Mouse (Mus musculus) right cerebral cortex, postnatal 14 days (tissue): Measurements from ENCODE around the gene Mapkapk2.

Experiments
- DNase-seq: peaks from one replicate; pipeline ENCODE4 v3.0.0; 2022

Mapkapk2 gene

DNA sequence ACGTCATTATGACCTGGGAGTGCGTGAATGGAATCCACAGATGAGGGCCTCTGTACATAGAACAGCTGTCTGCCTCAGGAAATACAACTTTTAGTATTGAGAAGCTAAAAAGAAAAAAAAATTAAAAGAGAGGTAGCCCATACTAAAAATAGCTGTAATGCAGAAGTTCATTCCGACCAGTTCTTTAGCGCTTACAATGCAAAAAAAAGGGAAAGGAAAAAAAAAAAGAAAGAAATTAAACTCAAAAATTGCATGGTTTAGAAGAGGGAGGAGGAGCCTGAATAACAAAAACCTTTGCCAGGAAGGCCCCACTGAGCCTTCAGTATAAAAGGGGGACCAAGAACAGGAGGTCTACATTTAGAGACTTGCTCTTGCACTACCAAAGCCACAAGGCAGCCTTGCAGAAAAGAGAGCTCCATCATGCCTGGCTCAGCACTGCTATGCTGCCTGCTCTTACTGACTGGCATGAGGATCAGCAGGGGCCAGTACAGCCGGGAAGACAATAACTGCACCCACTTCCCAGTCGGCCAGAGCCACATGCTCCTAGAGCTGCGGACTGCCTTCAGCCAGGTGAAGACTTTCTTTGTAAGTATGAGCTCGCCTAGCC is 78.0 kb downstream of the Mapkapk2 start, which contains the start of gene Il10:
Il10 (plus strand) TSS at position 354 of the 607 bp plus-strand sequence.
- no peak for DNase-seq

DNA sequence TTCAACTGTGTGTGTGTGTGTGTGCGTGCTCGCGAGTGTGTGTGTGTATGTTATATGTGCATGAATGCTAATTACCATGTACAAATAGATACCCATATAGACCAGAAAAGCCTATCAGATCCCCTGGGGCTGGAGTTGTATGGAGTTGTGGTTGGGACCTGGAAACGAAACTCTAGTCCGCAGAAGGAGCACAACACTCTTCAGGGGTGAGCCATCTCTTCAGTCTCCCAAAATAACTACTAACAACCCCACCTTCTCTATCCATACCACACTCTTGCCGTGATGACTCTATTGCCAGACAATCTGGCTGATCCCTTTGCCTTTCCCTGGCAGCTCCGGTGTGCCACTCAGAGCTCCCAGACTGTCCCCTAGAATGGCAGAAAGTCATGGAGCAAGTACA is 81.7 kb downstream of the Mapkapk2 start:
- DNase-seq: no peak

DNA sequence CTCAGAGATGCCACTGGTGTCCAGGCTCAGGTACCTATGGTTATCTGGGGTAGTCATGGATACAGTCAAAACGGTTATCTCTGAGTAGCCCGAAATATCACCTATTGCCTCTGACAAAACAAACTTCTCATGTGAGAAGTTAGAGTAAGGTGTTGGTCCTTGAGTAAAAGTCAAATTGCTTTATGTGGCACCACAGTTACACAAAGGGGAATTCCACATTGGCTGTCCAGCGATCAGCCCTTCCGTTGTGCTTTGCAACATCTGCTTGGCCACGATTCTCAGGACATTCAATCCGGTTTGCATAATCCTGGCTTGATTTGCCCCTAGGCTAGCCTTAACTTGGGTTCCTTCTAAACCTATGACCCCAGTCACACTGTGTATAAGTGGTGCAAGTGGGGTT is 82.3 kb downstream of the Mapkapk2 start:
- no peak for DNase-seq

DNA sequence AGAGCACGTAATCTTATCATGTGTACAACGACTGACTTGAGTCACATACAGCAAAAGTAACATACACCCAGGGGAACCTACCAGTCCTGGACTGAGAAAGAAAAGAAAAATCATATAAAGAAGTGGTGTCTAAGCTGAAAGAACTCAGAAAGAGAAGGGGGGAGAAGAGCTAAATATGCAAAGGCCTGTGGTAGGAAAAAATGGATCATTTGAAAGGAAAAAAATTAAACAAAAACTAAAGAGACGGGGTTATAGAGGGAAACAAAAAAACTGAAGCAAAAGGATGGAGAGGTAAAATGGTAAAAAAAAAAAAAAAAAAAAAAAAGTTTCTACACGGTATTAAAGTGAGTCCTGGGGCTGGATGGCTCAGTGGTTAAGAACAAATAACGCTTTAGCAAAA is 83.7 kb downstream of the Mapkapk2 start:
- DNase-seq: no peak

DNA sequence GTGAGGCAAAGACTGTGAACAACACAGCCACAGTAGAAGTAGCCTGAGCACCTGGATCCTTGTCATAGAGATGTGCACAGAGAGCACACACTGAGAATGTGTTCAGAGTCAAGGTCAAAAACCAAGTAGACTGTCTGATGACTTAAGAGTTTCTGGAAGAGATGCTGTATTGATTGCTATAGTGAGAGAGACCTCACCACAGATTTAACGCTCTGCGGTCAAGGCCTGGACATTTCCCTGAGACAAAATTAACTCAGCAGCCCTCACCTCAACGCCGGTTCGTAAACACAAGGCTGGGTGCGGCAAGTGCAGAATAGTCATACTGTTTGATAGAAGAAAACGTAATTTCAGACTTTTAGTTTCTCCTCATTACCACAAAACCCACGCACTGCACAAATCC is 85.1 kb downstream of the Mapkapk2 start:
- DNase-seq: no peak

DNA sequence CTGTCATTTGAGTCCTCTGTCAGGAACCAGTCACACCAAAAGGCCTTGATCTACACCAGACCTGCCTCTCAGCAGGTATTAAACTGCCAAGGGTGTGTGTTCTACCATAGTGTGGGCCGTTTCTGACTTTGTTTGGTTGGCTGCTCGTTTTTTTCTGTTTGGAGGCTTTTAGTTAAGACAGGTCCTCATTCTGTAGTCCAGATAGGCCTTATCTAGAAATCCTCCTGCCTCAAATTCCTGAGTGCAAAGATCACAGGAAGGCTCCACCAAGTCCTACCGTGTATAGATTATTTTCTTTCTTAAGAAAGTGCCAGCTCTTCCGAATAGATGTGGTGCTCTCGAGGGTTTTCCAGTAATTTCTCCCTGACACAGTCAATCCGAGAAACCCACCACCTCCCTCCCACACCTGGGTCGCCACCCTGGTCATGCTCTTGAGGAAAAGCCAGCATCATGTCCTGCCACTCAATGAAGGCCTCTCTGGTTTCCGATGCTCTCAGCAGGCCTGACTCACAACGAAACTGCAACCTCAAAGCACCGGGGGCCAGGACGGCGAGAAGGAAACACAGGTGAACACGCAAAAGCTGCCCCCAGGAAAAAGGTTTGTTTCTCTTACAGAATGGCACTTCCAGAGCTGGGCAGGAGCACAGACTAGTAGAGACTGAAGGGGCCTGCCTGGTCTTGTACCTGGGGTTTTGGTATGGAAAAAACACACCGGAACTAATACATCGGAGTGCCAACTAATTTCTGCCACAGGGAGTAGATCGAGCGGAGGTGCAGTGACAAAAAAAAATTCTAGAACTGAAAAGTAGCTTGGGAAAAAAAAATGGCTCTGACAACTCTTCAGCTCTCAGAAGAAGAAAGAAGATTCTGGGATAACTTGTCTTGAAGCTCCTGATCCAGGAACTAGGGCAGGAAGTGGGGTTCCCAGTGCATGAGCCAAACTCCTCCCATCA is 87.1 kb downstream of the Mapkapk2 start:
- no peak for DNase-seq

DNA sequence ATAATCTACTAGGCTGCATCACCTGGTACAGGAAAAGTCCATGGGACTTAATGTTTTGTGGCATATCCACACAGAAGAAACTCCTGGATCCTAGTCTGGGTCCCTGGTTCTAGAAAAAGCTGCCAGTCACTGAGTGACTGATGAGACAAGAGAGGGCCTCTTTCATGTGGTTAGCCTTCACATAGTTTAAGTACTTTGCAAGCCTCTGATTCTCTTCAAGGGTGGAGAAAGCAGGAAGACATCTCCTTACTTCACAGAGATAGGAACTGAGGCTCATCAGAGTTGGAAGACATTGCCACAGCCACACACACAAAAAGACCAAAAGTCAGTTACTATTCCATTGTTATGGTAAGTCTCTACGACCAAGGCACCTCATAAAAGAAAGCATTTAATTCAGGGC is 91.6 kb downstream of the Mapkapk2 start:
- no peak for DNase-seq
